Mouse (Mus musculus): ENCODE measurements around the gene Myl7. TPM values are rescaled to one million over a fixed set of nuclear protein-coding genes. Genes with fewer than 3 reads are reported as not detected.

Myl7 gene
- total and polyA plus RNA-seq, 3 experiments: 0.47 TPM; not detected in 2

- peak; percentile 92 for DNase-seq
These were observed 36.0 kb downstream of the Myl7 start for GRCm38 (mm10) chr11:5862394-5863105.

DNA sequence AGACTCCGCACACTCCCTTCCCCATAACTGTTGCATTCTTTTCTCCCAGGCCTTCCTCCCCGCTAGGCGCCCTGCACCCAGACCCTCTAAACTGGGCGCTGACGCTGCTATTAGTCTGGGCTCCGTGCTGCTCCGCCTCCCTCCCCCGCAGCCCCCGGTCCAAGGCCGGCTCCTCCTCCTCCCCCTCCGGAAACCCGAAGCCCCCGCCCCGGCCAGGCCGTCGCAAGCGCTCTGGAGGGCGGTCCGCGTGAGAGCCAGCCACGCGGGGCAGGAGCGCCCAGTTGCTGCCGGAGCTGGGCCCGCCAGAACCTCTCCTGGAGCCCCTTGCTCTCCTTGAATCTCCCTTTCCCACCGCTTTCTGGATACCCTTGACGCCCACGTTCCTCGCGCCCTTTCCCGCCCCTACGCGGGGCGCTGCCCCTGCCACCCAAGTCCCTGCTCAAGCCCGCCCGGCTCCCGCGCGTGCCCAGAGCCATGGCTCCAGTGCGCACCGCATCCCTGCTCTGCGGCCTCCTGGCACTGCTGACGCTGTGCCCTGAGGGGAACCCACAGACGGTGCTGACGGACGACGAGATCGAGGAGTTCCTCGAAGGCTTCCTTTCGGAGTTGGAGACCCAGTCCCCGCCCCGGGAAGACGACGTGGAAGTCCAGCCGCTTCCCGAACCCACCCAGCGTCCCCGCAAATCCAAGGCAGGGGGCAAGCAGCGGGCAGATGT lies 36.7 kb downstream of the Myl7 start, which contains the start of gene Aebp1:
Gene Aebp1, plus strand, starts transcription at position 270 of the 716 bp plus-strand sequence.
- peak; percentile 93 for DNase-seq

DNA sequence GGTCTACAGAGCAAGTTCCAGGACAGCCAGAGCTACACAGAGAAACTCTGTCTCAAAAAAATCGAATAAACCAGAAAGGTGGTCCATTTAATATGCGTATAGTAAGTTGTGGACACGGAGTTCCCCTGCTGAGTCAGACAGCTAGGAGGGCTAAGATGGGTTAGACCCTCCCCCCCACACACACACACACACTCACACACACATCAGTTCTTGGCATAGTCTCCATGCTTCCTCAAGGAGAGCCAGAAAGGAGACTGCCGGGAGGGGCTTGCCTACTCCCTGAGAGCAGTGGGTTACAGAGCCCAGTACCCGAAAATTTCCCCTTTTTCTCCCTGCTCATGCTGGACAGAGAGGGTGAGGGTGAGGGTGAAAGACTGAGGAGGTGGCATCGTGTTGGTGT lies 37.9 kb downstream of the Myl7 start:
- DNase-seq: no peak

DNA sequence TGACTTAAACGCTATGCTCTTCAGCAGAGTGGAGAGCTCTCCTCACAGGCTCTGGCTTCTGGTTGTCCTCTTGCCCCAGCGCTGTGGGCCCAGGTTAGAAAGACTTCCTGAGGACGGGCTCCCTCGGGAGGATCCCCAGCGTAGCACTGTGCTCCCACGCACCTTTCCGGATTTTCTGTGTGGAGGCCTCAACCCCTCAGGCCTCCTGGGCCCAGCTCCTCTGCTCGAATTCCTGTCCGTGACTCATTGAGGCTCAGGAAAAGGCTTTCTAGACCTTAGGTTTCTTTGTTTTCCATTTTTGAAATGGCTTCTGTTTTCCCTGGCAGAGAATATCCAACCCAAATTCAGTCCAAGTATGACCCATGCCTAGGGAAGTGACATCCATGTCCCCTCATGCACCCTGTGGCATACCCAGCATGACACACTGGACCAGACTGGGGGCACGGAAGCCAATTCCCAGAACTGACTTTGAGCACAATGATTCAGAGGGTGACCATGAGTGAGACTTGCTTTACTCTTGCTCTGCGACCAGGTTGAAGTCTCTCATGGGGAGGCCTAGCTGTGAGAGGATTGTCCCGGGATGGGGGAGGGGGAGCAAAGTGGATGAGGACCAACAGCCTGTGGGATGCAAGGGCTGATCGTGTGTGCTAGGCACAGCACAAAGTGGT lies 38.6 kb downstream of the Myl7 start:
- DNase-seq: peak; percentile 52

DNA sequence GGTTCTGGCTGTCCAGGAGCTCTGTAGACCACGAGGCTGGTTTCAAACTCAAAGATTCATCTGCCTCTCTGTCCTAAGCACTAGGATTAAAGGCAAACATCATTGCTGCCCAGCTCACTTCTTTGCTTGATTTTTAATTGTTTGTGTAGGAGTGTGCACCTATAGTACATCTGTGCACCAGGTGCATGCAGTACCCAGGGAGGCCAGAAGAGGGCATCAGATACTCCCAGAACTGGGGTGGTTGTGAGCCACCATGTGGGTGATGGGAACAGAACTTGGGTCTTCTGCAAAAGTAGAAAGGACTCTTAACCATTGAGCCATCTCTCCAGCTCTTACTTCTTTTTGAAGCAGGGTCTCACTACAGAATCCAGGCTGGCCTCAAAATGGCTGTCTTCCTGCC lies 39.9 kb downstream of the Myl7 start:
- DNase-seq: no peak

DNA sequence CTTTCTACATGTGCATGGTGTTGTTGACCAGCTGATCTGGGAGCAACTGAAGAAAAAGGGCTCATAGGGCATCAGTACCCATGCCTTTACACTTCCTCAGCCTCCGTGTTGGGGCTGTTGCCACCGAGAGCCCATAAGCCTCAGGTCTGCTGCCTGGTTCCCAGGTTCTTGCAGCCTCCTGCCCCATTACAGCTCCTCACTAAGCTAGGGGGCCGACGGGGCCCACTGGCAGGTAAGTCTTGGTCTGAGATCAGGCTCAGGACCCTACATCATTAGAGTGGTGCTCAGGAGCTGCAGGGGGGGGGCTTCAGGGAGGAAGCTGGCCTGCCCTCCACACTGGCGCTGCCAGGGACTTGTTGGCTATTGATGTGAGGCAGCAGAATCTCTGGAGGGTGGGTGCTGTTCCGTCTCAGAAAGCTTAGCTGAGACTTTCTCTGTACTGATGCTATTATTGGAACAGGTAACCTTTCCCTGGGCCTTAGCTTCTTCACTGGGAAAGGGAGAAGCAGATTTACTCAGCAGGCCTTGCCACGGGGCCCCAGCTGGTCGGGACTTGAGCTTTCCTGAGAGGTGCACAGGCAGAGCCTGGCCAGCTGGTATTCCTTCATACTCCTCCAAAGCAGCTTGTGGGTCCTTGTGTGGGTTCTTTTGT lies 42.0 kb downstream of the Myl7 start:
- no peak for DNase-seq

- DNase-seq: peak; percentile 68
These were observed 42.7 kb downstream of the Myl7 start for GRCm38 (mm10) chr11:5855902-5856301.

DNA sequence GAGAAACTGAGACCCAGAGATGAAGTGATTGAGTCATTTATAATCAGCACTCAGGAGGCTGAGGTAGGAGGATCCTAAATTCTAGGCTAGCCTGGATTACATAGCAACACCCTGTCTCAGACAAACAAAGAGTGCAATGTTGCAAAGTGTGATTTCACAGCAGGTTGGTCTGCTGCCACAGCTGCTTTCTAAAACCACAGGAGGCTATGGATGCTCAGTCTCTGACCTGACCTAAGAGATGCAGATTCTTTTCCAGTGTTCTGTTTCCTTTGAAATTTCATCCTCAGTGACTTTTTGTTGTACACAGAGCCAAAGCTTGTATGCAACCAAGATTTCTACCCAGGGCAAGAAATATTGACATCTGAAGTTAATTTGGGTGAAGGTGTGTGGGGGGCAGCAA lies 43.1 kb downstream of the Myl7 start:
- no peak for DNase-seq

- DNase-seq: no peak
These were observed 46.3 kb downstream of the Myl7 start for GRCm38 (mm10) chr11:5852314-5852713.

GRCm38 (mm10) chr11:5851021-5851736 lies 47.4 kb downstream of the Myl7 start:
- DNase-seq: no peak

GRCm38 (mm10) chr11:5850452-5850851 lies 48.1 kb downstream of the Myl7 start:
- DNase-seq: no peak

DNA sequence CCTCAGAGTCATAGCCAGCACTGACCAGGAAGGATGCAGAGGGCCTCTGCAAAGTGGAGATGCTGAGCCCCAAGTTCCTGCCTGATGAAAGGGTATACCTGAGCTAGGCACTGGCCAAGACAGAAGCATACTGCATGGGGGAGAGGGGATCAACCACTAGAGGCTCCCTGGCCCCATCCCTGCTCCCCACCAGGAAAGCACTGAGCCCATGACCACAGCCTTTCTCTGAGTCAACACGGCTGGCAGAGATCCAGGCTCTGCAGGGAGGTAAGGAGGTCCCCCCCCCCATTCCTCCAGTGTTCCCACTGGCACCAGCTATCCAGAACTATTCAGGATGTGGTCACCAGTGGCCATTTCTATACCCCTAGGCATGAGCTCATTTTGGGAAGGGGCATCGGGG lies 49.3 kb downstream of the Myl7 start:
- DNase-seq: no peak

DNA sequence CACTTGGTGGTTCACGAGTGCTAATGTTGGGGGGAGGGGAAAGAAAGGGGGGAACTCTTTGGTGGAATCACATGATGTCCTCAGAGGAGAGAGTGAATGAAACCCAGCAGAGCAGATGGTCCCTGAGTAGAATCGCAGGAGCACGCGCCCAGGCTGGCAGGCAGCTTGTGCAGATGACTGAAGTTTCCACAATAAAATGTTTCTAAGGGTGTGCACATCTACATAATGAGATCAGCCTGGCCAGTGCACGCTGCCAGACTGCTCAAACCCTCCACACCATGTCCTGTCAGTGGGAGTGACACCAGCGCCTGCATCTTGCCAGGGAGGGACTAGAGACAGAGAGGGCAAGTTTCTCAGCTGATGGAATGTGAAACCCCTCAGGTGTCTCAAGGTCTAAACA lies 49.8 kb downstream of the Myl7 start:
- no peak for DNase-seq

- peak; percentile 73 for DNase-seq
These were observed 51.8 kb downstream of the Myl7 start for GRCm38 (mm10) chr11:5846639-5847345.

Other genes starting within 250 kb of the Myl7 start
- gene Mrps24, start 183.1 kb downstream of the Myl7 start, total RNA-seq (2021): 100 to 1,000 TPM; 137 to 178 TPM
- gene Mrps24, start 183.1 kb downstream of the Myl7 start, polyA plus RNA-seq (2012; rRNA removed): 740 and 796 TPM in 2 replicates
- 10 to 100 TPM; 63.8 to 65.2 TPM for gene Urgcp, start 136.4 kb downstream of the Myl7 start, total RNA-seq (2021)
- 30.6 and 34.0 TPM in 2 replicates for gene Urgcp, start 136.4 kb downstream of the Myl7 start, polyA plus RNA-seq (2012; rRNA removed)
- gene Dbnl, start 110.3 kb downstream of the Myl7 start, total RNA-seq (2021): 10 to 100 TPM; 66.6 to 79.3 TPM
- gene Dbnl, start 110.3 kb downstream of the Myl7 start, polyA plus RNA-seq (2012; rRNA removed): 45.7 and 58.2 TPM in 2 replicates
- not detected for gene Pgam2, start 95.0 kb downstream of the Myl7 start, total RNA-seq (2021)
- gene Pgam2, start 95.0 kb downstream of the Myl7 start, polyA plus RNA-seq (2012; rRNA removed): not detected in 2 replicates
- 1 to 10 TPM; 5.6 to 7.6 TPM for gene Polm, start 60.8 kb downstream of the Myl7 start, total RNA-seq (2021)
- gene Polm, start 60.8 kb downstream of the Myl7 start, polyA plus RNA-seq (2012; rRNA removed): 28.5 and 28.7 TPM in 2 replicates
- gene Aebp1, start 36.8 kb downstream of the Myl7 start, total RNA-seq (2021): 100 to 1,000 TPM; 390 to 452 TPM
- gene Aebp1, start 36.8 kb downstream of the Myl7 start, polyA plus RNA-seq (2012; rRNA removed): 526 and 692 TPM in 2 replicates
- gene Pold2, start 20.5 kb downstream of the Myl7 start, total RNA-seq (2021): 10 to 100 TPM; 38.1 to 51.8 TPM
- gene Pold2, start 20.5 kb downstream of the Myl7 start, polyA plus RNA-seq (2012; rRNA removed): 192 and 223 TPM in 2 replicates
- 1 to 10 TPM; 2.5 to 3.7 TPM for gene Gck, start 51.3 kb upstream of the Myl7 start, total RNA-seq (2021)
- 1.2 and 2.2 TPM in 2 replicates for gene Gck, start 51.3 kb upstream of the Myl7 start, polyA plus RNA-seq (2012; rRNA removed)
- gene Ykt6, start 56.9 kb upstream of the Myl7 start, total RNA-seq (2021): 10 to 100 TPM; 70.9 to 73.8 TPM
- 34.0 and 39.4 TPM in 2 replicates for gene Ykt6, start 56.9 kb upstream of the Myl7 start, polyA plus RNA-seq (2012; rRNA removed)
- gene Camk2b, start 167.6 kb upstream of the Myl7 start, total RNA-seq (2021): 10 to 100 TPM; 11.1 to 16.2 TPM
- gene Camk2b, start 167.6 kb upstream of the Myl7 start, polyA plus RNA-seq (2012; rRNA removed): 10.2 and 12.0 TPM in 2 replicates